Mouse (Mus musculus) hindbrain, embryonic 14.5 days (tissue): Measurements from ENCODE around the gene Arsg. TPM values are rescaled to one million over a fixed set of nuclear protein-coding genes. Genes with fewer than 3 reads are reported as not detected.

Source experiments
- ATAC-seq: fragments of 200-750 bp; cut with Nextera tagmentation; 2 replicates; pipeline ENCODE4 v1.8.0; 2017; ENCODE audit warnings: moderate number of reproducible peaks, mild to moderate bottlenecking, moderate TSS enrichment, moderate library complexity; ENCODE audit not compliant: low FRiP score
- DNase-seq: peaks from one replicate; pipeline ENCODE4 v3.0.0-alpha.2; 2015; ENCODE audit warnings: low spot score
- H3K27ac ChIP-seq: fragments of 300-500 bp; sonication (generic); 2 replicates; pipeline ENCODE4 v1.5.1; 2014; ENCODE audit warnings: mild to moderate bottlenecking, moderate library complexity
- H3K27me3 ChIP-seq: fragments of 300-500 bp; sonication (generic); 2 replicates; pipeline ENCODE4 v1.6.1; 2014; ENCODE audit warnings: mild to moderate bottlenecking, low read length, mixed read lengths; ENCODE audit not compliant: control insufficient read depth, insufficient read depth
- H3K36me3 ChIP-seq: fragments of 300-500 bp; sonication (generic); replicated peaks from 2 replicates; pipeline ENCODE4 v1.6.1; 2014; ENCODE audit not compliant: control insufficient read depth, insufficient read depth
- H3K4me1 ChIP-seq: fragments of 300-500 bp; sonication (generic); replicated peaks from 2 replicates; pipeline ENCODE4 v1.6.1; 2014; ENCODE audit warnings: antibody characterized with exemption, low read length, mixed read lengths; ENCODE audit not compliant: control insufficient read depth, insufficient read depth
- H3K4me2 ChIP-seq: fragments of 300-500 bp; sonication (generic); replicated peaks from 2 replicates; pipeline ENCODE4 v1.6.1; 2014; ENCODE audit warnings: mild to moderate bottlenecking, moderate library complexity
- H3K4me3 ChIP-seq: fragments of 300-500 bp; sonication (generic); replicated peaks from 2 replicates; pipeline ENCODE4 v1.5.1; 2014; ENCODE audit warnings: mild to moderate bottlenecking, low read length
- H3K9ac ChIP-seq: fragments of 300-500 bp; sonication (generic); 2 replicates; pipeline ENCODE4 v1.6.1; 2014
- H3K9me3 ChIP-seq: fragments of 300-500 bp; sonication (generic); 2 replicates; pipeline ENCODE4 v1.6.1; 2016; ENCODE audit warnings: low read length; ENCODE audit not compliant: control insufficient read depth
- WGBS: fragments of 180-500 bp; shearing (Covaris S2); extraction: QIAGEN DNeasy Blood & Tissue Kit; methylation state at CpG from one replicate; pipeline ENCODE4 v1.1.7; 2014; 5-methylcytosine and 5-hydroxymethylcytosine counted together
- polyA plus RNA-seq: library from polyadenylated mRNA; unstranded; fragments of >200 nt; fragmentation: Nextera tagmentation; extraction: Ambion mirVana; gene quantifications from 2 replicates; pipeline ENCODE4 v1.2.1, GENCODE M21; 2014

The Arsg gene
- polyA plus RNA-seq, 1 experiment from 2014 or later, result 8.8 TPM

- no peak for ATAC-seq
- Histone ChIP-seq H3K27me3 (no peaks in the 10 kb centered on the region), H3K36me3 (no peaks in the 10 kb centered on the region), H3K9me3 (no peaks in the 10 kb centered on the region), H3K4me1 (peaks cover 6% of the 10 kb centered on the region; the same call in 1 of the 2 replicates), H3K4me3 (no peak overlapping the region), H3K4me2 (no peak overlapping the region), H3K27ac (no peak overlapping the region; the same call in 1 of the 2 replicates), H3K9ac (no peak overlapping the region)
- 67% methylated on average over 9 of the region's 9 CpGs for WGBS
- DNase-seq, result no peak
Measured at GRCm38 (mm10) chr11:109497990-109498389, 24.8 kb downstream of the Arsg start.

GRCm38 (mm10) chr11:109500206-109500605 is 27.0 kb downstream of the Arsg start:
- Histone ChIP-seq H3K9me3 (no peaks in the 10 kb centered on the region), H3K27ac (no peak overlapping the region), H3K4me3 (no peak overlapping the region), H3K36me3 (no peaks in the 10 kb centered on the region), H3K27me3 (no peaks in the 10 kb centered on the region), H3K4me1 (peaks cover 6% of the 10 kb centered on the region; the same call in 1 of the 2 replicates), H3K9ac (no peak overlapping the region), H3K4me2 (no peak overlapping the region)
- DNase-seq, result no peak
- ATAC-seq, result no peak
- 88% methylated on average over 5 of the region's 5 CpGs for WGBS

DNA sequence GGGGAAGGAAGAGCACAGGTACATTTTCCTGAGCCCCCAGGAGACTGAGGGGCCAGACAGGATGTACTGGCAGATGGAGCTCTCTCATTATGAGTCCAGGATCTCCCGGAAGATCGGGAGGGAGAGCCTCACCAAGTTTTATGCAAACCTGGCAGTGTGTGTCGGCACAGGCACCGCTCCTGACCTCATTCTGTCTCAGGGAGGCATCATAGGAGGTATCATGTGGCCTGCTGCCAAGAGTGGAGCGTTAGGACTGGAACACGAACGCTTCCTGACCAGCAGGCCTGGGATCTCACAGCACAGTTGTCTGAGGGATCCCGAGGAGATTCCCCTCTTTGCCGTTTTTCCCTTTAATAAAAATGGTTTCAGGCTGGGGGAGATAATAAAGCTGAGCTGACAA is 31.8 kb downstream of the Arsg start:
- Histone ChIP-seq H3K9ac (no peak overlapping the region), H3K9me3 (no peaks in the 10 kb centered on the region), H3K36me3 (no peaks in the 10 kb centered on the region), H3K27me3 (no peaks in the 10 kb centered on the region), H3K4me2 (no peak overlapping the region), H3K4me3 (no peak overlapping the region), H3K4me1 (0 out of 2 replicates have a peak, but pooled peaks cover 3% of the 10 kb centered on the region), H3K27ac (no peak overlapping the region)
- DNase-seq (no peak), ATAC-seq (no peak)
- WGBS, result 57% methylated on average over 9 of the region's 9 CpGs

DNA sequence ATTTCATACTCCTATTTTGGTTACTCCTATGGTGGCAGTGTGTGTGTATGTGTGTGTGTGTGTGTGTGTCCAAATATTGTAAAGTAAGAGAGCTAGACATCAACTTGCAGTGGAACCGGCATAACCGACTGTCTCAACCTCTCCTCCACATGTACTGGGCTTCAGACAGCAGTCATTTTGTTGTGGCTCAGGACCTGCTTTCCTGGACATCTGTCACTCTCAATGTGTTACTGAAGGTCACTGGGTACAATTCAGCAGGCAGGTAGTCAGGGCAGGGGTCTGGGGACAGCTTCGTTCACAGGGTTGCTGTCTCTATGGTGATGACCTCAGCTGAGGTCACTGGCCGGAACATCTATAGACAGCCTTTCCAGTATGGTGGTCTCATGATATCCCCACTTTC is 32.6 kb downstream of the Arsg start:
- Histone ChIP-seq H3K9me3 (no peaks in the 10 kb centered on the region), H3K4me1 (0 out of 2 replicates have a peak, but pooled peaks cover 3% of the 10 kb centered on the region), H3K4me3 (no peak overlapping the region), H3K4me2 (no peak overlapping the region), H3K9ac (no peak overlapping the region), H3K27me3 (no peaks in the 10 kb centered on the region), H3K27ac (no peak overlapping the region), H3K36me3 (no peaks in the 10 kb centered on the region)
- WGBS, result 78% methylated on average over 4 of the region's 4 CpGs
- no peak for ATAC-seq
- no peak for DNase-seq

GRCm38 (mm10) chr11:109507068-109507467 is 33.9 kb downstream of the Arsg start:
- no peak overlapping the region for H3K4me2 ChIP-seq
- 41% methylated on average over 3 of the region's 3 CpGs for WGBS
- no peak overlapping the region for H3K9ac ChIP-seq
- no peaks in the 10 kb centered on the region for H3K27me3 ChIP-seq
- 0 out of 2 replicates have a peak, but pooled peaks cover 3% of the 10 kb centered on the region for H3K4me1 ChIP-seq
- no peaks in the 10 kb centered on the region for H3K36me3 ChIP-seq
- H3K4me3 ChIP-seq, result no peak overlapping the region
- DNase-seq (no peak), ATAC-seq (no peak)
- no peak overlapping the region for H3K27ac ChIP-seq
- H3K9me3 ChIP-seq, result 0 out of 2 replicates have a peak, but pooled peaks cover 6% of the 10 kb centered on the region

GRCm38 (mm10) chr11:109512995-109513675 is 40.0 kb downstream of the Arsg start:
- Histone ChIP-seq H3K9me3 (0 out of 2 replicates have a peak, but pooled peaks cover 6% of the 10 kb centered on the region), H3K4me2 (no peak overlapping the region), H3K4me3 (no peak overlapping the region), H3K27ac (no peak overlapping the region), H3K9ac (no peak overlapping the region), H3K27me3 (no peaks in the 10 kb centered on the region), H3K36me3 (no peaks in the 10 kb centered on the region), H3K4me1 (no peaks in the 10 kb centered on the region)
- WGBS, result 88% methylated on average over 16 of the region's 16 CpGs
- no peak for ATAC-seq
- no peak for DNase-seq

DNA sequence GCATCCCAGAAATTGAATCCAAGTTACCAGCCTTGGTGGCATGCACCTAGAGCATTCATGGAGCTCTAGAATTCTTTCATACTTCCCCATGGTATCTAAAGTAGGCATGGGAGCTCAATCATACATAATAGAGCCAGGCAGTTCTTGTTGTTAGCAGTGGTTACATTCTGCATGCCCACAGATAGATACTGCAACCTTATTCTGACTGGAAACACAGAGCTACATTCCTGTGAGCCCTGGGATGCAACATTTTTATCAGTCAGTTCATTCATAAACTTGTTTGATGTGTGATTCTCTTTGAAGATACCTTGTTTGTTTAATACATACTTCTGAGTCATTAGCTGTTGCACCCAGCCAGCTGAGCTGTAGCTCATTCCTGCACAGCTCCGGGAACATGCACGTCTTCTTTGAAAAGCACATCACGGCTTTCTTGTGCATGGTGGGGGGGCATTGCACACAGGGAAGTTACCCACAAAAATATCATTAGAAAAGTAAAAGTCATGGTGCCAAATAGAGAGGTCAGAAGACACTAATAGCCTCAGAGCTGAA is 41.0 kb downstream of the Arsg start:
- Histone ChIP-seq H3K9ac (no peak overlapping the region), H3K27me3 (no peaks in the 10 kb centered on the region), H3K36me3 (no peaks in the 10 kb centered on the region), H3K4me3 (no peak overlapping the region), H3K4me1 (no peaks in the 10 kb centered on the region), H3K9me3 (0 out of 2 replicates have a peak, but pooled peaks cover 6% of the 10 kb centered on the region), H3K27ac (no peak overlapping the region), H3K4me2 (no peak overlapping the region)
- DNase-seq (no peak), ATAC-seq (no peak)
- WGBS, result 82% methylated on average over 3 of the region's 3 CpGs

GRCm38 (mm10) chr11:109517330-109517729 is 44.2 kb downstream of the Arsg start:
- no peak overlapping the region for H3K4me3 ChIP-seq
- no peak for ATAC-seq
- no peaks in the 10 kb centered on the region for H3K27me3 ChIP-seq
- H3K4me1 ChIP-seq, result no peaks in the 10 kb centered on the region
- WGBS, result 91% methylated on average over 11 of the region's 11 CpGs
- H3K9ac ChIP-seq, result no peak overlapping the region
- H3K27ac ChIP-seq, result no peak overlapping the region
- no peak overlapping the region for H3K4me2 ChIP-seq
- H3K36me3 ChIP-seq, result no peaks in the 10 kb centered on the region
- no peak for DNase-seq
- H3K9me3 ChIP-seq, result no peaks in the 10 kb centered on the region

DNA sequence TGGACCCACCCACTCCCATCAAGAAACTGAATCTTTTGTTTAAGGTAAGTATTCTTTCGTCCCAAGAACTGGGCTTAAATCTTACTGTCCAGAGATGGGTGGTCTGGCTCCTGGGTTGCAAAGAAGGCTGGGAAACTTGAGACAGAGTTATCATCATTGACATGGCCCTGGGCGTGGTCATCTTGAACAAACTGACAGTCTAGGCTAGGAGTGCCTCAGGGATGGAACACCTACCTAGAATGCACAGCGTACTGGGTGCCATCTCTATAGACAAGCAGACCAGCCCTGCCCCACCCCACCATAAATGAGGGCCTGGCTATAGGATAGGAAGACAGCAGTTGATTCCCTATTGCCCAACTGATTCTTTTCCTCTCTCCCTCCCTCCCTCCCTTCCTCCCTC is 44.6 kb downstream of the Arsg start:
- ATAC-seq (no peak), DNase-seq (no peak)
- Histone ChIP-seq H3K4me3 (no peak overlapping the region), H3K4me1 (no peaks in the 10 kb centered on the region), H3K9ac (no peak overlapping the region), H3K27me3 (no peaks in the 10 kb centered on the region), H3K27ac (no peak overlapping the region), H3K9me3 (no peaks in the 10 kb centered on the region), H3K36me3 (no peaks in the 10 kb centered on the region), H3K4me2 (no peak overlapping the region)
- WGBS, result 91% methylated on average over 3 of the region's 3 CpGs
